Mouse (Mus musculus) liver, adult 2 months (tissue): ENCODE measurements around the gene Shank2.

Source experiments
- CTCF ChIP-seq: fragments of 200-500 bp; IDR thresholded peaks from 2 replicates; pipeline ENCODE4 v1.5.1; 2011; ENCODE audit warnings: low read depth, low read length, control low read depth
- POLR2A ChIP-seq: fragments of 200-500 bp; IDR thresholded peaks from 2 replicates; pipeline ENCODE4 v1.6.1; 2011; ENCODE audit warnings: low read length, control low read depth; ENCODE audit not compliant: insufficient read depth; ENCODE audit errors: extremely low read depth

GRCm38 (mm10) chr7:144180885-144181284 lies 179.2 kb downstream of the Shank2 start:
- TF ChIP-seq POLR2A (no peak), CTCF (peak; percentile 88)
